Mouse (Mus musculus) myocyte (in vitro differentiated cells): Measurements from ENCODE around the gene B4galnt1.
"Not testable (repeated sequence)": the region's sequence is repeated elsewhere in the genome, so short reads cannot be mapped to it uniquely, and the experiment has no call there.

Experiments
- E2F4 ChIP-seq: IDR thresholded peaks from one replicate; pipeline ENCODE4 v1.6.1; 2011; ENCODE audit warnings: mild to moderate bottlenecking, control low read depth, moderate library complexity; ENCODE audit not compliant: insufficient read depth
- MYOG ChIP-seq, 3 experiments: IDR thresholded peaks; one replicate each; pipeline ENCODE4 v1.6.1; 2011; ENCODE audit warnings: control low read depth in 2 of 3, low read depth in 2 of 3, mild to moderate bottlenecking in 2 of 3; ENCODE audit not compliant: insufficient read length in 2 of 3, control insufficient read depth in 1 of 3, insufficient read depth in 1 of 3
- POLR2A ChIP-seq: IDR thresholded peaks from one replicate; pipeline ENCODE4 v1.6.1; 2011; ENCODE audit warnings: low read depth, mild to moderate bottlenecking, control low read depth, moderate library complexity; ENCODE audit not compliant: insufficient read length
- POLR2AphosphoS2 ChIP-seq: IDR thresholded peaks from one replicate; pipeline ENCODE4 v1.6.1; 2011; ENCODE audit warnings: low read depth, control low read depth; ENCODE audit not compliant: insufficient read length
- REST ChIP-seq: IDR thresholded peaks from one replicate; pipeline ENCODE4 v1.6.1; 2011; ENCODE audit warnings: mild to moderate bottlenecking, control low read depth, moderate library complexity; ENCODE audit not compliant: insufficient read depth, insufficient read length
- SRF ChIP-seq: IDR thresholded peaks from one replicate; pipeline ENCODE4 v1.6.1; 2011; ENCODE audit warnings: low read depth; ENCODE audit not compliant: control insufficient read depth, insufficient read length
- TCF12 ChIP-seq: IDR thresholded peaks from one replicate; pipeline ENCODE4 v1.6.1; 2011; ENCODE audit warnings: mild to moderate bottlenecking, control low read depth; ENCODE audit not compliant: poor library complexity, insufficient read depth, severe bottlenecking
- TCF3 ChIP-seq: IDR thresholded peaks from one replicate; pipeline ENCODE4 v1.6.1; 2011; ENCODE audit warnings: low read depth, control low read depth; ENCODE audit not compliant: insufficient read length
- USF1 ChIP-seq: IDR thresholded peaks from one replicate; pipeline ENCODE4 v1.6.1; 2011; ENCODE audit warnings: low read depth, mild to moderate bottlenecking, control low read depth, moderate library complexity

- TF ChIP-seq USF1; E2F4; SRF; TCF3; POLR2A; POLR2AphosphoS2; TCF12; REST; MYOG (IDR thresholded peaks at IDR 0.05; ENCODE audit: control insufficient read depth in 1 of 3, insufficient read depth in 1 of 3, insufficient read length in 2 of 3, low read depth in 2 of 3): not testable (repeated sequence)
These were observed 27.0 kb downstream of the B4galnt1 start for GRCm38 (mm10) chr10:127192057-127192328.
